Mouse (Mus musculus): ENCODE results near the gene Sh2b3.

DNA sequence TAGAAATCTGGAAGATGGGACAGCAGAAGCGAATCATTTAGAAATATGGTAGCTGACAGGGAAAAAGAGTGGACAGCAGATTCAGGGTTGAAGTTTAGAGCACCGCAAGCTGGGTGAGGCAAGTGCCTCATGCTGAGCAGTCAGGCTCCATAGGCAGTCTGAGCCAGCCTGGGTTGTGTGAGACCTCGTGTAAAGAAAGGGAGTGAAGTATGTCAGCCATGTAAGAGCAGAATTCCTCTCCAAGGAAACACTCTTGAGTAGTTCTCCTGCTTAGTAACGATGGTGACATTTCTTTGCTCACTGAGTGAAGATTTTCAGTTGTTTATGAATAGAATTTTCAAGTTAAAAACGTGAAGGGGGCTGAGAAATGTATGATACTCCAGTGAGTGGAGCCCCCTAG lies 57.3 kb downstream of the Sh2b3 start:
- TF ChIP-seq MEF2A (IDR thresholded peaks at IDR 0.05; ENCODE audit: borderline replicate concordance, low read depth, low read length) (no peak), CTCF (conservative IDR thresholded peaks at IDR 0.05 in 1 of 2, IDR thresholded peaks at IDR 0.05 in 1 of 2; ENCODE audit: low read depth in 2 of 2, low read length in 2 of 2) (no peak), EP300 (IDR thresholded peaks at IDR 0.05; ENCODE audit: low read length) (no peak), ZC3H11A (IDR thresholded peaks at IDR 0.05; ENCODE audit: low read depth, low read length) (no peak), TCF12 (IDR thresholded peaks at IDR 0.05; ENCODE audit: low read depth, low read length) (no peak), POLR2A (IDR thresholded peaks at IDR 0.05; ENCODE audit: low read depth, low read length) (no peak), MAX (IDR thresholded peaks at IDR 0.05; ENCODE audit: low read length) (no peak), E2F4 (IDR thresholded peaks at IDR 0.05; ENCODE audit: insufficient replicate concordance, low read depth, low read length) (no peak), MXI1 (IDR thresholded peaks at IDR 0.05; ENCODE audit: low read depth, low read length) (no peak)
